Mouse (Mus musculus) gastrocnemius, postnatal 14 days (tissue): ENCODE data around the gene Mpo. TPM values are rescaled to one million over a fixed set of nuclear protein-coding genes. Genes with fewer than 3 reads are reported as not detected.

Source experiments
- DNase-seq: peaks from one replicate; pipeline ENCODE4 v3.0.0; 2021; ENCODE audit warnings: mixed read lengths
- intact Hi-C: fragments of 180-260 bp; cut with DNase I; formaldehyde crosslinking; loops from one replicate; pipeline ENCODE4 v1.15.1; 2025; ENCODE audit warnings: low total_unique reads
- total RNA-seq, 2 experiments: library from RNA; stranded (reverse); gene quantifications; 2 replicates each; pipeline ENCODE4 v1.2.3; 2021

Gene Mpo
- total RNA-seq, 2 experiments from 2014 or later = not detected

DNA sequence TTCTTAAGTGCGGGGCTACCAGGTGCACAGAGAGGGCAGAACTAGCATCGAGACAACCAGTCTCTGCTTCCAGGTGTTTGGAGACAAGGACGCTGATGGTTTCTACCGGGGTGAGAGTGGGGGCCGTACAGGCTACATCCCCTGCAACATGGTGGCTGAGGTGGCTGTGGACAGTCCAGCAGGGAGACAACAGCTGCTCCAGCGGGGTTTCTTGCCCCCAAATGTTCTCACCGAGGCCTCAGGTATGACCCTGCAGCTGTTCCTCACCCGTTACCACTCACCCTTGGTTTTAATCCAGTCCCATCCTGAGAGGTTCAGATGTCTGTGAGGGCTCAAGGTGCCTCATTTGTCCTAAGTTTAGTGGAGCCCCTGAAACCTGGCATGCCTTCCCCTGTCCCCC, 13.3 kb upstream of the Mpo start:
- intact Hi-C loops = no loop called here
- no peak for DNase-seq

DNA sequence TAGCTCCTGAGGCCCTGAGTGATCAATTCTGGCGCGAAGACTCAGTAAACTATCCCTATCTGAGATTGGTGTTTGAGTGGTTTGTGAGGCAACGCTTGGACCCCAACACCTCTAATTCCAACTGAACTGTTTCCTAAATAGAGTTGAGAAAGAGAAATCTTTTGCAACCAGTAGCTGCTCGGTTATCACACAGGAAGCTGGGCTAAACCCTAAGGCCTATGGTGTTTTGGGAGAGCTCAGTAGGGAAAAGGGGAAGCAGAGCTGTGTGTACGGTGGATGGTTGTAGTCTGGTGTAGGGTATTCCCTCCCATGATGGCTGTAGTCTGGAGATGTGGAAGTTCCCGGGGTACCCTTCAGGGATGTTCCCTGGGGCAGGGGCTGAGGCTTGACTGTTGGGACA, 3.3 kb upstream of the Mpo start:
- no peak for DNase-seq
- intact Hi-C loops = no loop called here

DNA sequence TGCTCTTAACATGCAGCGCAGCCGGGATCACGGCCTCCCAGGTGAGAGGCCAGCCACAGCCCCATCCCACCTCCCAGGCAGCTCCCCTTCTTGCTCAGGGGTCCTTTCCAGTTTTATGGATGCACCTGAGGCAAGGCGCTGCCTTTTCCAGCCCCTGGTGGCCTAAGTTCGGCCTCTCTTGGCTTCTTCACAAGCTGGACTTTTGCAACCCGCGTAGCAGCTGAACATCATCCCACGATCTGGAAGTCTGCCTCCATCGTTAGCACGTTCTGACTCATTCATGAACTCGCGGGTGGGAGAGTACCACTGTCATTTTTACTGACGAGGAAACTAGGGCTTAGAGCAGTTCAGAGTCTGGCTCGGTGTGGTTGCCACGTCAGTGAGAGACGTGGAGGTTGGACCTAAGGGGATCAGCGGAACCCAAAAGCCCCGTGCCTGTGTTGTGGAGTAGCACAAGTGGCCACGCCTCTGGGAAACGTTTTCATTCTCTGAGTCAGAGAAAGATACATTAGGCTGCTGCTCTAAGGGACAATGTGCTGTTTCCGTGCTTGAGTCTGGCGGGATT, 8.4 kb downstream of the Mpo start:
- no peak for DNase-seq
- intact Hi-C loops = no loop called here

DNA sequence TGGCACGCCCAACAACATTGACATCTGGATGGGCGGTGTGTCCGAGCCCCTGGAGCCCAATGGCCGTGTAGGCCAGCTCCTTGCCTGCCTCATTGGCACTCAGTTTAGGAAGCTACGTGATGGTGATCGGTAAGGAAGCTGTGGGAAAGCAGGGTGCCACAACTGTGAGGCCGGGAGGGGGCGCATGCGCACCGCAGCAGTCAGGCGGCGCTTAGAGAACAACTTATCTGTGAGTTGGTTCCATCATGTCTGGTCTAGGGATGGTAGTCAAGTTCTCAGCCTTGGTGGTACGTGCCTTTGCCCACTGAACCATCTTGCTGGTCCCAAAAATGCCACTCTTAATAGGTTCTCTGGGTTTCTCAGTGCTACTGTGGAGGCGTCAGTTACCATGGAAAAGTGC, 9.2 kb downstream of the Mpo start:
- no peak for DNase-seq
- intact Hi-C loops = no loop called here

DNA sequence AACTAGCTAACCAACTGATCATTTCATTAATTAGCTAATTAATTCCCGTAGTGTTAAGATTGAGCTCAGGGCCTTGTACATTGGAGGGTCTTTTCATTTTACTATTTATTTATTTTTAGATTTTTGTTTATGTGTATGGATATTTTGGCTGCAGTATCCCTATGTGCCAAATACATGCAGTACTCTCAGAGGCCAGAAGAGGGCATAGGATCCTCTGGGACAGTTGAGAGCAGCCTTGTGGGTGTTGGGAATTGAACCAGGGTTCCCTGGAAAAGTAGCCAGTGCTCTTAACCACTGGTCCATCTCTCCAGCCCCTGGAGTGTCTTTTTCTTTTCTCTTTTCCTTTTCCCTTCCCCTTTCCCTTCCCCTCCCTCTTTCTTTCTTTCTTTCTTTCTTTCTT, 12.1 kb downstream of the Mpo start:
- intact Hi-C loops = no loop called here
- DNase-seq = no peak

DNA sequence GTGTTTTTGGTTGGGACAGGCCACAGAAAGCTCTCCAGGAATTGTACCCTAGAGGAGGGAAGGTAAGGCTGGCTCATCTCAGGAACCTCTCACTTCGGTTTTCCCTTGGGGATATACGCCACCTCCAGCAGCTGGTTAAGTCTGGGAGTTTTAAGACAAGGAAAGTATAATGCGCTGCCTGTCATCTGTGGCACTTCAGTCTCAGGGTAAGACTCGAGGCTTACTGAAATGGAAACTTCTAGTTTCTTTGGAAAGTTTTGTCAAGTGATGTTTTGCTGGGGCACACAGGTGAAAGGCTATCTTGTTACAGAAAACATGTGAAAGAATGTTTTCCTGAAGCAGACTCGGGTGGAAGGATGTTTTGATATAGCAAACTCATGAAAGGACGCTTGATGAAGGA, 14.1 kb downstream of the Mpo start:
- DNase-seq = no peak

DNA sequence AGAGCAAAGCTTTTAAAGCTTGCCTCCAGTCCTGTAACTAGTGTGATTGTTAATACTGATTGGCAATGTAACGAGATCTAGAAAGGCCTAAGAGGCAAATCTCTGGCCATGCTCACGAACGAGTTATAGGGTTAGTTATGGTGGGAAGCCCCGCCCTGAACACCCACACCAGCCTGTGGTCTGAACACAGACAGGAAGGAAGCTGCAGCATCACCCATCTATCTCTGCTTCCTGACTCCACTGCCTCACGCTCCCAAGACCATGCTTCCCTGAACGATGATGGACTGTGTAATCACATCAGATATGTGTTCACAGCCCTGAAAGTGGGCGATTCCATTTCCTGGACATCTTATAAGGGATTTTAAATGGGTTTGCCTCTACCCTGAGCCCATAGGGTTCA, 14.9 kb downstream of the Mpo start:
- intact Hi-C loops = no loop called here
- DNase-seq = no peak

More for the DNA sequence above, 14.1 kb downstream of the Mpo start:
- intact Hi-C loops = no loop called here

DNA sequence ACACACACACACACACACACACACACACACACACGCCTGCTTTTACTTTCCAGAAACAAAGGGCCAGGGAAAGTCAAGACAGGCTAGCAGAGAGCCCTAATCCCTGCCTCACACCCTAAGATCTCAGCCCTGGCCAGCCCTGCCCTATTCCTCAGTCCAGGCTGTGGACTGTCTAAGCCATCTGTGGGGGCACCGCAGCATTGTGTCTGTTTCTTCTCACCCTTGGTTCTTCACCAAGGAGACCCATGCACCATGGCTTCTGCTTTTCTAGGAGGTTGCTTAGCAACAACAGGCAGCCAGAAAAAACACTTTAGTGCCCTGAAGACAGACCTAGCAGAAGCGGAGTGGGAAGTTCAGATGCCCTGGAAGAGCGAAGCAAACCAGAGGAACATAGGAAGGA, 18.0 kb downstream of the Mpo start:
- intact Hi-C loops = no loop called here
- no peak for DNase-seq

DNA sequence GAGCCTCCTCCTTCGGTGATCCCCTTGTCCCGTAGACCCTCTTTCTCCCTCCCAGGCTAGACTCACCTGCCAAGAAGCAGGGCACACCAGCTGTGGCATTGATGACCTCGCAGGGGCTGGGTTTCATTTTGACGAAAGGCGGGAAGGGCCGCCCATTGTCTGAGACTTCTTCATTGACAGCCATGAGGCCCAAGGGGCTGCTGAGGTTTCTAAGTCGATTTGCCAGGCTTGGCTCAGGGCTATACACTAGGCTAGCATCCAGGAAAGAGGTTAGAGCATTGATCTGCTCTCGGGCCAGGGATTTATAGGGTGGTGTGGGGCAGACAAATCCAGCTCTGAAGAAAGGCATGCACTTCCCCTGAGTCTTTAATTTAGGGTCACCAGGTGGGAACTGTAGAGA, 21.4 kb downstream of the Mpo start:
- intact Hi-C loops = no loop called here
- no peak for DNase-seq

DNA sequence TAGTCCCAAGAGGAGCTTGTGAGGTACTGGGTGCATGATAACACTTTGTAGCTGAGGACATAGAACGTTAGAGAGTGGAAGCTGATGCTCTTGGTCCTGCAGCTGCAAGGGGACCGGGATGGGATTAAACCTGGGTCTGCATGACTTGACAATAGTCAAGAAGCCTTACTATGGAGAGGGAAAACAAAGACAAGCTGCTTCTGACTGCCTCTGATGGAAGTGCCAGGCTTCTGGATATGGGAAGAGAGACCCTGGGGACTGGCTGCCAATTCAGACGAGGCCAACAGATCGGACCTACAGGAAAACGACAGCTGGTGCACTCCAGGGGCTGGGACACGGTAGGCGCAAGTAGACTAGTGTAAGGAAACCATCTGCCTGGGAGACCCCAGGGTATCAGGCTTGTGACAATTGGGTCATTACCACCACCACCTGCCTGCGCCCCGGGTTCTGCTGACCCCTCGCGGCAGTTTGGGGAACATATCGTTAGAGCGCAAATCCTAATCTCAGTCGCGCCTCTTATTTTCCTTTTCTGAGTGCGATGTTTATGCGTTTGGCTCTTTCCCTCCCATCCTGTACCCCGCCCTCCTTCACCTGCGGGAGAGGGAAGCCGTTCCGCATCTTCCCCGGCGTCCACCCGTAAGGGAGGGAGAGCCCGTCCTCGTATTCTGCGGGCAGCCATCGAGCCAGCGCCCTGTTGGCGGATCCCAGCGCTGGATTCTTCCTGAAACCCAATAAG, 23.5 kb downstream of the Mpo start:
- peak; percentile 17 for DNase-seq
- intact Hi-C loops = no loop called here

DNA sequence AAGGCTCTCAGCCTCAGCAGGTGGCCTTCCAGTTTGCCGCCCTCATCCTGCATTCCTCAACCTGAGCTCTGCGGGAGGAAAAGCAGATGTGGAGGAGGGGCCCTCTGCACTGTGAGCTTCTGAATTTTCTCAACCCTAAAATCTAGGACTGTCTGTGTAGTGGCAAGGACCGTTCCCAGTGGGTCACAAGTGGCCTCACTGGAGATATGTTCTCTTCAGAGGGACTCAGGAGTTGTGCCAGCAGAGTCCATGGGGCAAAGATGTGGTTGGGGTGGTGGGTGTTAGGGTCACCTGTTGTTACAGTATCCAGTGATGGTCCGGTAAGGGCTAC, 24.0 kb downstream of the Mpo start:
- DNase-seq = no peak
- intact Hi-C loops = no loop called here

DNA sequence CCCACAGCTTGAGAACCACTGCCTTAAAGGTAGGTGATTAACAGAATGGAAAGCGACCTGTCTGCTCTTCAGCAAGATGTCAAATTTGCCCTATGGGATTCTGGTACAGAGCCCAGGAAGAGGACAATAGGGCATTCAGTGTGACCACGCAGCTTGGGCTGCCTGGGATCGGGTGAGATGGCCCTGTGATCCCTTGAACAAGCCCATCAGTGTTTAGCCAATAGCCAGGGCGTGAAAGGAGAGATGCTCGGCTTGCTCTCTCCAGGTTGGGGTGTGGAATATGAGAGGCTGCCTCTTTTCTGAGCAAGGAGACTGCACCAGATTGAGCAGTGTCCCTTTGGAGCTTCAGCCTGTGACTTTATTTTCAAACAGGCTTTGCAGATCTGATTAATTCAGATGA, 28.1 kb downstream of the Mpo start:
- no peak for DNase-seq
- intact Hi-C loops = no loop called here

DNA sequence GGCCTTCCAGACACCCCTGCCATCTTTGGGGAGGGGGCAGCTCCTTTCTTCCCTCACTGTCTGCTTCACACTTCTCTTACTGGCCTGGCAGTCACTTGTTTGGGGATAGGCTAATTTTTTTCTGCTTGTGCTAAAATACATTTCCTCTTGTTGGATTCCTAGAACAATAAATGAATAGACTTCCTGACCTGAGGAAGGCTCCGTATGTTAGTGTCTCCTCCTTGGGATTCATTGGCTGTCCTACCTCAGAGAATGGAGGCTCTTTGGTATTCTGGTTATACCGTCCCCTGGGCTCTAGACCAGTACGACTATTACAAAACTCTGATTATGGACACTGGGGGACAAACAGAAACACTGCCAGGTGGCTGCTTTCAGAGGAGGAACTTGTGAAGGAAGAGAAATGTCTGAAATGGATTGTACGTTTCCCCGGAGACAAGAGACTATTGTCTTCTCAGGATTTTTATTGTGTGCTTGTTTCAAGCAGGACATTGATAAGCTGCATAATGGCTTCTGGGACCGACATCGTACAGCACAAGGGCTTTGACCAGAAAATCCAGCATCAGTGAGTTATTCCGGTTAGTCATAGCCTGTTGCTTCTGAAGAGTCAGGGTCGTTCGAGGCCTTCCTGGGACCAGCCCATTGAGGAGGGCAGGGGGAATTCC, 35.0 kb downstream of the Mpo start, which contains the start of gene Lpo:
Lpo (minus strand) TSS at position 51 of the 662 bp plus-strand sequence.
- no peak for DNase-seq
- intact Hi-C loops = no loop called here

DNA sequence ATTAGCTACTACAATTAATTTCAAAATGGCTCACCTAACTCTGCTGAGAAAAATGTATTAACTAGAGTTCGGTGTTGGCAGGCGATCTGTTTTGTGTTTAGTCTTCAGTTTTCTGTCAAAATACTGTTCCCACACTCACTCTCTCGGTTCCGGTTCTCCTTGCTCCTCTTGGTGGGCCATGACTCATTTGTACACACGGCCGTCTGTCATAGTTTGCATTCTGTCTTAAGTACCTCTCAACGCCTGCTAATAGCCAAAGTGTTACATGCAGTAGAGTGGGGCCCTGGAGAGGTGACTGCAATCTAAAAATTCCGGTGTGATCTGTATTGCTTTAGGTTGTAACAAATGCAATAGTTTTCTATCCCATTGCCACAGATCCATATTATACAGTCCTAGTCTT, 47.3 kb downstream of the Mpo start:
- no peak for DNase-seq
- intact Hi-C loops = no loop called here

DNA sequence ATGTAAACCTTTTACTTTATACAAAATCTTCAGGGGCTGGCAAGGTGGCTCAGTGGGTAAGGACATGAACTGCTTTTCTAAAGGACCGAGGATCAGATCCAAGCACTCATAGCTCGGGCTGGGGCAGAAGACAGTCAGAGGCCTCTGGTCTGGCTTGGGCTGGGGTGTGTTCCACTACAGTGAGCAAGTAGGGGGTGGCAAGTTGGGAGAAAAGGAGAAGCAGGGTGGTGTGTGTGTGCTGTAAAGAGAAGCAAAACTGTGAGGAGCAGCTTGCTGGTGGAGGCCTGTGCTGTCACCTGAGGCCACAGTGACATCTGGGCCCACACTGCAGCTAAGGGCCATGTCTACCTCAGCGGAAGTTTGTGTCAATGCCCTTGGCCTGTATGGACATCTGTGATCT, 48.1 kb downstream of the Mpo start:
- intact Hi-C loops = no loop called here
- no peak for DNase-seq

DNA sequence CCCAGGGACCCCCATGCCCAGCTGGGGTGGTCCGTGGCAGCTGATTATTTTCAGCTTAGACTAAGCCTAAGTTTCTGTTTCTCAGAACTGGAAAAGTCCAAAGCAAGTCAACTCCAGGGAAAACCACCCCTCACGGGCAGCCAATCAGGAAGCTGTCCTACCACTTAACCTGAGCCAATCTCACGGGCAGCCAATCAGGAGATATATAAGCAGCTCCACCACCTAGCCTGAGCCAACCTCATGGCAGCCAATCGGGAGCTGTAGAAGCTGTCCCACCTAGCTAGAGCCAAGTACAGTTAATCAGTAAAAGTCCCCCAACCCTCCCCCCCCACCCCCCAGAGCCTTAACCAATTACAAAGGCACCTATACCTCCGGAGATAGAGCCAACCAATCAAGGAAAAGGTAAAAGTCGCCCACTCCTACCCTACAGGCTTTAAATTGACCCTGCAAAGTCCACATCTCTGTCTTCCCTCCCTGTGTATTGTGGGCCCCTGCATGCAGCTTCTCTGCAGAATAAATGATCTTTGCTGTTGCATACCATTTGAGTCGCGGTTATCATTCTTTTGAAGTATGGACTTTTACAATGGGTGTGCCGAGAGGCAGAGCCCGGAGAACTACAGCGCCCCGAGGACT, 53.7 kb downstream of the Mpo start:
- no peak for DNase-seq
- intact Hi-C loops = no loop called here

DNA sequence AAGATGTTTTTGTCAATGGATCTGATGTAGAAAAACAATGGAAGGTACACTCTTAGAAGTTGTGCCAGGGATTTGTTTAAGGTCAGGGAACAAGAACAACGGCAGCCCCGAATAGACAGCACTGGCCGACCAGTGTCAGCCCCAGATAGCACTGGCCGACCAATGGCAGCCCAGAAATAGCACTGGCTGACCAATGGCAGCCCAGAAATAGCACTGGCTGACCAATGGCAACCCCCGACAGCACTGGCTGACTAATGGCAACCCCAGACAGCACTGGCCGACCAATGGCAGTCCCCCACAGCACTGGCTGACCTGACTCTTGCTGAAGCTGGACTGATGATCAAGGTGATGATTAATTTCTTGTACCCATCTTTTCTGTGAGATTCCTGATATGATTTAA, 54.5 kb downstream of the Mpo start:
- intact Hi-C loops = no loop called here
- no peak for DNase-seq

DNA sequence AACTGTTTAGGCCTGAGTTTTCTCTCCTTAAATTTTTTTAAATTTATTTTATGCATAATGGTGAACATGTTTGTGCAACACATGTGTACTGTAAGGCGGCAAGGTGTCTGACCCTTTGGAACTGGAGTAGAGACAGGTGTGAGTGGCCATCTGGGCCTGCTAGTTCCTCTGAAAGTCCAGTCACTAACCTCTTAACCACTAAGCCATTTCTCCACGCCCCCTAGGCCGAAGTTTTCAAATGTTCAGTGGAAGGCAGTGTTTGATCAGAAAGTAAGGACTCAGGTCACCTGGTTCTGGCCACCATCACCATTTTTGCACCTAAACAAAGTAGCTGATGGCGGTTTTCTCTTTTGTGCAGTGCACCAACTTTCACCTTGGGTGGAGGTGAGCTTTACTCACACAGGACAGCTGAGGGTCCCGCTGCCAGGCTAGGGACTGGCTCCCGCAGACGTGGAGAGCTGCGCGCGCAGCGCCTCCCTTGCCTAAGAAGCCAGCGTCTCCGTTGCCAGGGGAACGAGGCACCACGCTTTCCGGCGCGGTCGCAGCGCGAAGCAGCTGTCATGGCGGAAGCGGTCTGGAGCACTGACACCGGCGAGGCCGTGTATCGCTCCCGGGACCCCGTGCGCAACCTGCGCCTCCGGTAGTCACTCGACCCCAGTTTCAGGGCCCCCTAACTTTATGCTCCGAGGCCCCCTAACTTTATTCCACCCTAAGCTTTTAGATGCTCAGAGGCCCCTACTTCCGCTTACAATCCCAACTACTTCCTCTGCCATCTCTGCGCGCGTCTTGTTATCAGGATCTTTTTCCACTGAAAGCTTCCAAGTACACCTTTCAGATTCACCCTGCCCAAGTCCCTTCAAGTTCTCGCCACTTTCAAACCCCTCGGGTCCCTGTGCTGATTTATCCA, 59.6 kb downstream of the Mpo start, which contains the start of gene Mks1:
Mks1 (plus strand) TSS at position 526 of the 907 bp plus-strand sequence.
- intact Hi-C loops = no loop called here
- peak; percentile 93 for DNase-seq

DNA sequence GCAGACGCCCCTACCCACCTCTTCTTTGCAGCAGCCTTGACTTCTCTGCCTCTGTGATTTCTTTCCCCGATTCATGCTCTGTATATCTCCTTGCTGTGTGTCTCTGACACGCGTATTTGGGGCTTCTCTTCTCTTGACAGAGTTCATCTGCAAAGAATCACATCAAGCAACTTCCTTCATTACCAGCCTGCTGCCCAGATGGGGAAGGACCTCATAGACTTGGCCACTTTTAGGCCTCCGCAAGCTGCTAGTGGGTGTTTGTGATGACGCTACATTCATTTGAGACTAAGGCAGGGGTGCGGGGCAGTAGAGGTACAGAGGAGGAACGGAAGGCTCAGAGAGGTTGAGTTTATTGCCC, 60.2 kb downstream of the Mpo start:
- no peak for DNase-seq
- intact Hi-C loops = no loop called here
